Mouse (Mus musculus) thymus, adult 2 months (tissue): Measurements from ENCODE around the gene Zfp503.

Experiments
- CTCF ChIP-seq: fragments of 200-500 bp; IDR thresholded peaks from 2 replicates; pipeline ENCODE4 v1.5.1; 2012; ENCODE audit warnings: mild to moderate bottlenecking, control low read depth, low read length, moderate library complexity, borderline replicate concordance; ENCODE audit not compliant: control insufficient read depth, poor library complexity, insufficient read depth; ENCODE audit errors: extremely low read depth
- POLR2A ChIP-seq: fragments of 200-500 bp; IDR thresholded peaks from 2 replicates; pipeline ENCODE4 v1.6.1; 2012; ENCODE audit warnings: mild to moderate bottlenecking, low read length, control low read depth, moderate library complexity; ENCODE audit not compliant: control insufficient read depth, poor library complexity, insufficient read depth; ENCODE audit errors: extremely low read depth

DNA sequence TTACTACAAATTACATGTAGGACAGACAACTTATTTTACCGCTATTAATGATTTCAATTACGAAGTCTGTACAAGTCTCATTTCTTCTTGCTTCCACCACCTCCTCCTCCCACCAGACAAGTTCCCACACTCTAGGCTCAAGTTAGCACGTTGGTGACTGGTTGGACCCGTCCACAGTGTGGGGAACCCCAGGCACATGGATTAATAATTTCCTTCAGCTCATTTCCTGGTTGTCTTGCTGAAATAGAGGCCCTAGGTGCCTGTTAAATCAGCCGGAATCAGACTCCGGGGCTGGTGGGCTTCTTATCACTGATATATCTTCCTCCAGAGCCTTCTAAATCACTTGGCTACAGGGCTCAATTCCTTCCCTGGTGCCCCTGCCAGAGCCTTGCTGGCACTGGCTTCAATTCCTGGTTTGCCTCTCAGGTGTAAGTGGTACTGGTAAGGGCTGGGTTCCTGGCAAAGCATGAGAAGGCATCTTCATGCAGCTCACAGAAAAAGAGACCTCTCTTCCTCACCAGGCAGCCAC lies 53.2 kb downstream of the Zfp503 start:
- no peak for TF ChIP-seq CTCF
- no peak for TF ChIP-seq POLR2A
